Mouse (Mus musculus): Measurements from ENCODE around the gene Zfp282. TPM values are rescaled to one million over a fixed set of nuclear protein-coding genes. Genes with fewer than 3 reads are reported as not detected.
"Not testable (repeated sequence)": the region's sequence is repeated elsewhere in the genome, so short reads cannot be mapped to it uniquely, and the experiment has no call there.

Gene Zfp282
- polyA plus RNA-seq, 2 experiments: 19.7 to 20.2 TPM

DNA sequence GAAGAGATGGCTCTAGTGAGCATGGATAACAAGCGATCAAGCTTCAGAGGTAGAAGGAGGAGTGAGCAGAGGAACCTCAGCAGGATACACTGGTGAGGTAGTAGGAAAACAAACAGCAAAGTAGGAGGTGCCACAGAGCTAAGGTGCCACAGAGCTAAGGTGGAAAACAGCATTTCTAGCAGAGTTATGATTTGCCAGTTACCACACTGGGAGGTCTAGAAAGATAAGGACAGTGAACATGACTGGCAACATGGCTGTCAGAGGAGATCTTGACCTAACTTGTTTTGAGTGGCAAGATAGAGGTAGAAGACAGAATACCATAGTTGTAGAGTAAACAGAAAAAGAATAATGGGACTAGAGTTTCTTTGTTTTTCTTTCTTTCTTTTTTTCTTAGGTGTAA, 34.7 kb upstream of the Zfp282 start:
- no peaks in the 10 kb centered on the region for H3K9me3 ChIP-seq (ENCODE audit: control insufficient read depth, low read length)
- no peak overlapping the region for H3K9ac ChIP-seq (ENCODE audit: low read depth, low read length, severe bottlenecking)
- WGBS: 86% methylated on average over 1 of the region's 1 CpGs
- H3K36me3 ChIP-seq (ENCODE audit: control insufficient read depth, insufficient read depth, low read length): peaks cover 9% of the 10 kb centered on the region
- H3K27me3 ChIP-seq (ENCODE audit: control insufficient read depth, insufficient read depth, low read length): no peaks in the 10 kb centered on the region
- TF ChIP-seq POLR2A (IDR thresholded peaks at IDR 0.05; ENCODE audit: borderline replicate concordance, extremely low read depth, insufficient read depth, insufficient read length): no peak
- ATAC-seq (ENCODE audit: low FRiP score, low read depth) (no peak), DNase-seq (ENCODE audit: low spot score) (no peak)
- no peak overlapping the region for H3K27ac ChIP-seq (replicated peaks; ENCODE audit: low read depth, low read length)
- no peaks in the 10 kb centered on the region for H3K4me1 ChIP-seq (ENCODE audit: control insufficient read depth, insufficient read depth, low read length)
- no peak overlapping the region for H3K4me2 ChIP-seq (replicated peaks; ENCODE audit: low read depth, low read length, severe bottlenecking)
- no peak overlapping the region for H3K4me3 ChIP-seq (replicated peaks; ENCODE audit: low read length)

DNA sequence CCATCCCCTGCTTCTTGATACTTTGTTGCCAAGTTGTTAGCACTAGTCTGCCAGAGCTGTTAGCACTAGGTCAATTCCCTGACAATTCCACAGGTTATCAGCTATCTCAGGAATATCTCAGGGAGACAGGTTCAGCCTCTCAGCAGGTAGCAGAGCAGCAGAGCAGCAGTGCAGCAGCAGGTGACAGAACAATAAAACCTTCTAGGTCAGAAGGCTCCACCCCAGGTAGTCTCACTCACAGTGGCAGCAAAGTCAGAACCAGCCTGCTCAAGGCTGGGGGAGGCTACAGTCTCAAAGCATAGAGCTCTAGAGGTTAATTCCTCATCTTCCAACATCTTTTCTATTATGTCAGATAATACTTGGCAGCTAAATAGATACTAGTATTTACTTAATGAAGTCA, 31.2 kb upstream of the Zfp282 start:
- Histone ChIP-seq H3K9ac (ENCODE audit: low read depth, low read length, severe bottlenecking) (no peak overlapping the region), H3K4me3 (replicated peaks; ENCODE audit: low read length) (no peak overlapping the region), H3K27ac (replicated peaks; ENCODE audit: low read depth, low read length) (no peak overlapping the region), H3K9me3 (ENCODE audit: control insufficient read depth, low read length) (no peaks in the 10 kb centered on the region), H3K27me3 (ENCODE audit: control insufficient read depth, insufficient read depth, low read length) (no peaks in the 10 kb centered on the region), H3K4me1 (ENCODE audit: control insufficient read depth, insufficient read depth, low read length) (no peaks in the 10 kb centered on the region), H3K4me2 (replicated peaks; ENCODE audit: low read depth, low read length, severe bottlenecking) (no peak overlapping the region), H3K36me3 (ENCODE audit: control insufficient read depth, insufficient read depth, low read length) (peaks cover 8% of the 10 kb centered on the region)
- ATAC-seq (ENCODE audit: low FRiP score, low read depth): no peak
- DNase-seq (ENCODE audit: low spot score): no peak
- TF ChIP-seq POLR2A (IDR thresholded peaks at IDR 0.05; ENCODE audit: borderline replicate concordance, extremely low read depth, insufficient read depth, insufficient read length): no peak

DNA sequence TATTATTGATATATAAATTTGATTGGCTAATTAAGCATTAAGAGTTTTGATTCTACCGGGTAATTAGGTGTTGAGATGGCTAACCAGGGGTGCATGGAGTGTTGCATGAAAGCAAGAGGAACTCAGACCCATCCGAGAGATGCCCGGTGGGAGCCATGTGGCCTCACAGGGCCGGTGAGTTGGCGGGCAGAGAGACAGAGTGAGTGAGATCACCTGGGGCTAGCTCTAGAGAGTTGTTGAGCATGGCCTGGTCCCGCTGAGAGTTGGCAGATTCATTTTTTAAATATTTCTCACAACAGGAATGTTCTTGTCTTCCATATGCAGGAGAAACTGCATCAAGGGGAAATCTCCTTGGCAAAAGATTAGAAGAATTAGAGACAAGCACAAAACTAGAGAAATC, 19.8 kb upstream of the Zfp282 start:
- Histone ChIP-seq H3K4me3 (replicated peaks; ENCODE audit: low read length) (no peak overlapping the region), H3K4me1 (ENCODE audit: control insufficient read depth, insufficient read depth, low read length) (no peaks in the 10 kb centered on the region), H3K36me3 (ENCODE audit: control insufficient read depth, insufficient read depth, low read length) (peaks cover 31% of the 10 kb centered on the region), H3K9ac (ENCODE audit: low read depth, low read length, severe bottlenecking) (no peak overlapping the region), H3K4me2 (replicated peaks; ENCODE audit: low read depth, low read length, severe bottlenecking) (no peak overlapping the region), H3K27me3 (ENCODE audit: control insufficient read depth, insufficient read depth, low read length) (no peaks in the 10 kb centered on the region), H3K27ac (replicated peaks; ENCODE audit: low read depth, low read length) (no peak overlapping the region), H3K9me3 (ENCODE audit: control insufficient read depth, low read length) (no peaks in the 10 kb centered on the region)
- no peak for TF ChIP-seq POLR2A (IDR thresholded peaks at IDR 0.05; ENCODE audit: borderline replicate concordance, extremely low read depth, insufficient read depth, insufficient read length)
- WGBS: 89% methylated on average over 6 of the region's 6 CpGs
- DNase-seq (ENCODE audit: low spot score) (no peak), ATAC-seq (ENCODE audit: low FRiP score, low read depth) (no peak)

DNA sequence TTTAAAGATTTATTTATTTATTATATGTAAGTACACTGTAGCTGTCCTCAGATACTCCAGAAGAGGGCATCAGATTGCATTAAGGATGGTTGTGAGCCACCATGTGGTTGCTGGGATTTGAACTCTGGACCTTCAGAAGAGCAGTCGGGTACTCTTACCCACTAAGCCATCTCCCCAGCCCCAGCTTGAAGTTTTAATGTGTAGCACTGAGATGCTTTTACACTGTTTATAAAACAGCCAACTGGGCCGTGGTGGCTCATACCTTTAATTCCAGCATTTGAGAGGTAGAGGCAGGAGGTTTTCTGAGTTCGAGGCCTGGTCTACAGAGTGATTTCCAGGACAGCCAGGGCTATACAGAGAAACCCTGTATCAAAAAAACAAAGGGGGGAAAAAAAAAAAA, 19.3 kb upstream of the Zfp282 start:
- WGBS: 92% methylated on average over 3 of the region's 3 CpGs
- H3K4me2 ChIP-seq (replicated peaks; ENCODE audit: low read depth, low read length, severe bottlenecking); H3K9me3 ChIP-seq (ENCODE audit: control insufficient read depth, low read length); ATAC-seq (ENCODE audit: low FRiP score, low read depth); H3K27ac ChIP-seq (replicated peaks; ENCODE audit: low read depth, low read length); H3K27me3 ChIP-seq (ENCODE audit: control insufficient read depth, insufficient read depth, low read length); H3K9ac ChIP-seq (ENCODE audit: low read depth, low read length, severe bottlenecking); DNase-seq (ENCODE audit: low spot score); H3K4me3 ChIP-seq (replicated peaks; ENCODE audit: low read length); H3K4me1 ChIP-seq (ENCODE audit: control insufficient read depth, insufficient read depth, low read length): not testable (repeated sequence)
- H3K36me3 ChIP-seq (ENCODE audit: control insufficient read depth, insufficient read depth, low read length): peaks cover 36% of the 10 kb centered on the region

DNA sequence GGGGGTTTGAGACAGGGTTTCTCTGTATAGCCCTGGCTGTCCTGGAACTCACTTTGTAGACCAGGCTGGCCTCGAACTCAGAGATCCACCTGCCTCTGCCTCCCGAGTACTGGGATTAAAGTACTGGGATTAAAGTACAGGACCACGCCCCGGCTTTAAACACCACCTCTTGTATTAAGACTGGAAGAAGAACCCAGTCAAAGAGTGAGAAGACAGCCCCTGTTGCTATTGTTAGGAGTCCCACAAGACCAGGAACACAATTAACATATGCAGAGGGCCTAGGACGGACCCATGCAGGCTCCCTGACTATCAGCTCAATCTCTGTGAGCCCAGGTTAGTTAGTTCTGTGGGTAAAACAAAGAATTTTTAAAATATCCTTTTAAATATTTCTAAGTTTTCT, 4.7 kb upstream of the Zfp282 start:
- 87% methylated on average over 5 of the region's 5 CpGs for WGBS

DNA sequence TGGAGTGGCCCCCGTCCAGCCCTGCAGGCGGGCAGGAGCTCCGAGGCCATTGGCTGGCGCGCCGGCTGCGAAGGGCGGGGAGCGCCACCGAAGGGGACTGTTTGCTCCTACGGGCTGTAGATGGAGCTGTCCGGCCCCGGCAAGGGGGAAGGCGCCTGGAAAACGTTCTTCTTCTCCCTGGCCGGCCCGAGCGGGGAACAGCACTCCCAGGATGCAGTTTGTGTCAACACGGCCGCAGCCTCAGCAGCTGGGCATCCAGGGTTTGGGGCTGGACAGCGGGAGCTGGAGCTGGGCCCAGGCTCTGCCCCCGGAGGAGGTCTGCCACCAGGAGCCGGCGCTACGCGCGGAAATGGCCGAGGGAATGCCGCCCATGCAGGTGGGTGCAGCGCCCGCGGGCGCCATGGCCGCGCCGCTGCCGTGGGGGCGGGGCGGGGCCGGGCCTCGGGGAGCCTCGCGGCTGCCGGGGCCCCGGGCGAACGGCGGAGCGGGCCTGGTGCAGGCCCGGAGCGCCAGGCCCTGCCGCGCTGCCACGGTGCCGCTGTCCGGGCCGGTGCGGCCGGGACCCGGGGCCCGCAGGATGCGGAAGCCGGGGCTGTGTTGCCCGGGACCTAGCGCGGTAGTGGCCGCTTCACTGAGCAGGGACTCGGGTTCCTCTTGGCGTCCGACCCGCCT, 593 bp downstream of the Zfp282 start:
- Histone ChIP-seq H3K4me3 (replicated peaks; ENCODE audit: low read length) (peak overlapping the region; percentile 87), H3K27me3 (ENCODE audit: control insufficient read depth, insufficient read depth, low read length) (no peaks in the 10 kb centered on the region), H3K4me1 (ENCODE audit: control insufficient read depth, insufficient read depth, low read length) (peaks cover 11% of the 10 kb centered on the region), H3K36me3 (ENCODE audit: control insufficient read depth, insufficient read depth, low read length) (peaks cover 34% of the 10 kb centered on the region), H3K4me2 (replicated peaks; ENCODE audit: low read depth, low read length, severe bottlenecking) (peak overlapping the region; percentile 93), H3K9me3 (ENCODE audit: control insufficient read depth, low read length) (no peaks in the 10 kb centered on the region), H3K9ac (ENCODE audit: low read depth, low read length, severe bottlenecking) (peak overlapping the region; percentile 90), H3K27ac (replicated peaks; ENCODE audit: low read depth, low read length) (peak overlapping the region; percentile 94)
- peak; percentile 71; the same call in 1 of the 2 replicates for TF ChIP-seq POLR2A (IDR thresholded peaks at IDR 0.05; ENCODE audit: borderline replicate concordance, extremely low read depth, insufficient read depth, insufficient read length)
- ATAC-seq (ENCODE audit: low FRiP score, low read depth) (peak; percentile 96), DNase-seq (ENCODE audit: low spot score) (peak; percentile 91)
- WGBS: 2% methylated on average over 47 of the region's 71 CpGs

More for the DNA sequence above, 4.7 kb upstream of the Zfp282 start:
- Histone ChIP-seq H3K27me3 (ENCODE audit: control insufficient read depth, insufficient read depth, low read length) (no peaks in the 10 kb centered on the region), H3K36me3 (ENCODE audit: control insufficient read depth, insufficient read depth, low read length) (peaks cover 9% of the 10 kb centered on the region), H3K9me3 (ENCODE audit: control insufficient read depth, low read length) (no peaks in the 10 kb centered on the region), H3K27ac (replicated peaks; ENCODE audit: low read depth, low read length) (no peak overlapping the region), H3K4me2 (replicated peaks; ENCODE audit: low read depth, low read length, severe bottlenecking) (no peak overlapping the region), H3K4me1 (ENCODE audit: control insufficient read depth, insufficient read depth, low read length) (no peaks in the 10 kb centered on the region), H3K9ac (ENCODE audit: low read depth, low read length, severe bottlenecking) (no peak overlapping the region), H3K4me3 (replicated peaks; ENCODE audit: low read length) (no peak overlapping the region)
- DNase-seq (ENCODE audit: low spot score) (no peak), ATAC-seq (ENCODE audit: low FRiP score, low read depth) (no peak)
- TF ChIP-seq POLR2A (IDR thresholded peaks at IDR 0.05; ENCODE audit: borderline replicate concordance, extremely low read depth, insufficient read depth, insufficient read length): no peak

Data from limb, embryonic 14.5 days (tissue).